Mouse (Mus musculus) G1E (cell line): ENCODE results near the gene Spint5. TPM values are rescaled to one million over a fixed set of nuclear protein-coding genes. Genes with fewer than 3 reads are reported as not detected.

Experiments
- ATAC-seq: 2 replicates; pipeline ENCODE4 v1.8.0; 2016; ENCODE audit warnings: mild to moderate bottlenecking; ENCODE audit not compliant: insufficient number of reproducible peaks, poor library complexity, low FRiP score, severe bottlenecking; ENCODE audit errors: extremely low read depth
- DNase-seq: peaks from one replicate; pipeline ENCODE4 v3.0.0; 2012; ENCODE audit warnings: low spot score
- H3K27me3 ChIP-seq: 2 replicates; pipeline ENCODE4 v1.6.1; 2012; ENCODE audit warnings: mild to moderate bottlenecking, low read length, inconsistent platforms; ENCODE audit not compliant: insufficient read depth
- H3K36me3 ChIP-seq: replicated peaks from 2 replicates; pipeline ENCODE3; 2012; ENCODE audit warnings: mild to moderate bottlenecking, inconsistent platforms
- H3K4me1 ChIP-seq: 2 replicates; pipeline ENCODE4 v1.6.1; 2012; ENCODE audit warnings: low read depth, low read length, inconsistent platforms, mixed read lengths; ENCODE audit not compliant: insufficient read depth
- H3K4me3 ChIP-seq: 2 replicates; pipeline ENCODE4 v1.5.1; 2012; ENCODE audit warnings: low read depth, mild to moderate bottlenecking, inconsistent platforms, low read length, moderate library complexity, mixed read lengths
- H3K9me3 ChIP-seq: replicated peaks from 2 replicates; pipeline ENCODE4 v1.6.1; 2012; ENCODE audit warnings: inconsistent platforms
- CTCF ChIP-seq: IDR thresholded peaks from 2 replicates; pipeline ENCODE4 v1.5.1; 2012; ENCODE audit warnings: low read depth, low read length, inconsistent platforms, mixed read lengths
- GATA1 ChIP-seq: IDR thresholded peaks from 2 replicates; pipeline ENCODE4 v1.6.1; 2012; ENCODE audit warnings: borderline replicate concordance, low read length, inconsistent platforms, mixed read lengths
- GATA2 ChIP-seq: IDR thresholded peaks from 2 replicates; pipeline ENCODE4 v1.6.1; 2012; ENCODE audit warnings: low read depth, low read length, inconsistent platforms, borderline replicate concordance
- POLR2AphosphoS5 ChIP-seq: IDR thresholded peaks from 2 replicates; pipeline ENCODE4 v1.6.1; 2012; ENCODE audit warnings: low read depth, low read length, inconsistent platforms; ENCODE audit not compliant: insufficient replicate concordance
- TAL1 ChIP-seq: conservative IDR thresholded peaks from 2 replicates; pipeline ENCODE4 v1.6.1; 2012; ENCODE audit warnings: low read depth, low read length, inconsistent platforms, mixed read lengths
- polyA plus RNA-seq: library from polyadenylated mRNA; stranded (reverse); fragments of >175 nt; gene quantifications from 2 replicates; pipeline ENCODE4 v1.2.3, GENCODE M21; 2012
- total RNA-seq, 2 experiments: library from RNA; stranded (forward) in 1 of 2; stranded (reverse) in 1 of 2; fragments of 200-1000 nt in 1 of 2; fragments of >200 nt in 1 of 2; fragmentation: Nextera tagmentation in 1 of 2; gene quantifications; 2 replicates each; pipeline ENCODE4 v1.2.3; 2014 to 2017

The Spint5 gene
- total and polyA plus RNA-seq, 3 experiments = not detected

GRCm38 (mm10) chr2:164746693-164747092 is 31.6 kb downstream of the Spint5 start:
- H3K27me3 ChIP-seq = peaks cover 12% of the 10 kb centered on the region
- no peak for ATAC-seq
- DNase-seq = no peak
- peaks cover 25% of the 10 kb centered on the region for H3K4me1 ChIP-seq
- peak overlapping the region; percentile 82 for H3K4me3 ChIP-seq
- TF ChIP-seq POLR2AphosphoS5 = no peak
- H3K36me3 ChIP-seq = peaks cover 48% of the 10 kb centered on the region
- no peaks in the 10 kb centered on the region for H3K9me3 ChIP-seq

- Histone ChIP-seq H3K4me1 (peaks cover 28% of the 10 kb centered on the region), H3K36me3 (peaks cover 63% of the 10 kb centered on the region)
Measured at GRCm38 (mm10) chr2:164748191-164748590, 33.1 kb downstream of the Spint5 start.

GRCm38 (mm10) chr2:164748991-164749390 is 33.9 kb downstream of the Spint5 start:
- DNase-seq (no peak), ATAC-seq (no peak)
- Histone ChIP-seq H3K27me3 (no peaks in the 10 kb centered on the region), H3K4me3 (no peak overlapping the region), H3K4me1 (peaks cover 28% of the 10 kb centered on the region), H3K36me3 (peaks cover 71% of the 10 kb centered on the region), H3K9me3 (no peaks in the 10 kb centered on the region)
- TF ChIP-seq TAL1 (no peak), POLR2AphosphoS5 (no peak), GATA1 (no peak), CTCF (no peak), GATA2 (no peak)

More at GRCm38 (mm10) chr2:164748191-164748590, 33.1 kb downstream of the Spint5 start:
- ATAC-seq = no peak
- peaks cover 4% of the 10 kb centered on the region for H3K27me3 ChIP-seq
- TF ChIP-seq TAL1 (no peak), GATA1 (no peak), CTCF (no peak), POLR2AphosphoS5 (no peak), GATA2 (no peak)
- no peak overlapping the region for H3K4me3 ChIP-seq
- no peak for DNase-seq
- no peaks in the 10 kb centered on the region for H3K9me3 ChIP-seq

GRCm38 (mm10) chr2:164752454-164752853 is 37.3 kb downstream of the Spint5 start:
- no peak for ATAC-seq
- DNase-seq = no peak
- peaks cover 11% of the 10 kb centered on the region for H3K4me1 ChIP-seq
- no peaks in the 10 kb centered on the region for H3K9me3 ChIP-seq
- H3K4me3 ChIP-seq = no peak overlapping the region
- no peaks in the 10 kb centered on the region for H3K27me3 ChIP-seq
- peaks cover 99% of the 10 kb centered on the region for H3K36me3 ChIP-seq
- TF ChIP-seq TAL1 (no peak), GATA2 (no peak), POLR2AphosphoS5 (no peak), CTCF (no peak), GATA1 (no peak)

- Histone ChIP-seq H3K27me3 (no peaks in the 10 kb centered on the region), H3K4me1 (peaks cover 16% of the 10 kb centered on the region), H3K9me3 (no peaks in the 10 kb centered on the region), H3K36me3 (peaks cover 99% of the 10 kb centered on the region), H3K4me3 (no peak overlapping the region)
- TF ChIP-seq TAL1 (no peak), CTCF (no peak), POLR2AphosphoS5 (no peak), GATA2 (no peak), GATA1 (no peak)
- ATAC-seq = no peak
- no peak for DNase-seq
Measured at GRCm38 (mm10) chr2:164754105-164754504, 39.0 kb downstream of the Spint5 start.

DNA sequence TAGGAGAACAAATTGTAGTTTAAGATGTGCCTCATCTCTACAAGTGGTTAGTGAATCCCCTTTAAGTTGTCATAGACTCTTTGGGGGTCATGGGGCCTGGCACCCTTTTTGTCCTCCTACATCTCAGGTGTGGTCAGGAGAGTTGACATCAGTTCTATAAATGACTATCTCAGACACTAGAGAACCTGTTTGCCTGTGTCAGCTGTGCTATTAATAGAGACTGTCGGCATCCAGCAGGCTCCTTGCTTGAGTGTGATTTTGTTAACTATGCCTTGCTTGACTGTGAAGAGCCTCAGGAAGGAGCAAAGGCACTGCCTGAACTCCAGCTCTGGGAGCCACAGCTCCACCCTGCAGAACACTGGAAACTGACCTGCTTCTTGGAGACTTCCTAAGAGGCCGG is 39.7 kb downstream of the Spint5 start:
- H3K9me3 ChIP-seq = no peaks in the 10 kb centered on the region
- no peak overlapping the region for H3K4me3 ChIP-seq
- no peak for DNase-seq
- H3K4me1 ChIP-seq = peaks cover 16% of the 10 kb centered on the region
- no peak for TF ChIP-seq GATA1
- TF ChIP-seq POLR2AphosphoS5 = no peak
- TF ChIP-seq GATA2 = no peak
- TF ChIP-seq TAL1 = no peak
- TF ChIP-seq CTCF = no peak
- no peak for ATAC-seq
- peaks cover 100% of the 10 kb centered on the region for H3K36me3 ChIP-seq
- H3K27me3 ChIP-seq = no peaks in the 10 kb centered on the region

GRCm38 (mm10) chr2:164757841-164758240 is 42.7 kb downstream of the Spint5 start:
- no peak for ATAC-seq
- Histone ChIP-seq H3K9me3 (no peaks in the 10 kb centered on the region), H3K36me3 (peaks cover 100% of the 10 kb centered on the region), H3K4me1 (peaks cover 30% of the 10 kb centered on the region), H3K27me3 (no peaks in the 10 kb centered on the region), H3K4me3 (no peak overlapping the region)
- DNase-seq = no peak
- TF ChIP-seq CTCF (no peak), TAL1 (no peak), GATA1 (no peak), GATA2 (no peak), POLR2AphosphoS5 (no peak)
